Mouse (Mus musculus): ENCODE results near the gene Hao2.

The Hao2 gene

GRCm38 (mm10) chr3:98856892-98857291, 36.1 kb downstream of the Hao2 start:
- DNase-seq (ENCODE audit: low spot score), result no peak

GRCm38 (mm10) chr3:98855160-98855559, 37.9 kb downstream of the Hao2 start:
- DNase-seq (ENCODE audit: low spot score), result no peak

- DNase-seq (ENCODE audit: low spot score), result no peak
Observed at GRCm38 (mm10) chr3:98853685-98854084, 39.4 kb downstream of the Hao2 start.

- DNase-seq (ENCODE audit: low spot score), result no peak
Observed at GRCm38 (mm10) chr3:98853051-98853450, 40.0 kb downstream of the Hao2 start.

- DNase-seq (ENCODE audit: low spot score), result no peak
Observed at GRCm38 (mm10) chr3:98852631-98853030, 40.4 kb downstream of the Hao2 start.

GRCm38 (mm10) chr3:98851853-98852252, 41.2 kb downstream of the Hao2 start:
- DNase-seq (ENCODE audit: low spot score), result no peak

GRCm38 (mm10) chr3:98850262-98850661, 42.8 kb downstream of the Hao2 start:
- DNase-seq (ENCODE audit: low spot score), result no peak

GRCm38 (mm10) chr3:98848898-98849297, 44.1 kb downstream of the Hao2 start:
- no peak for DNase-seq (ENCODE audit: low spot score)

All from MN1 (cell line).